Mouse (Mus musculus) liver, embryonic 14.5 days (tissue): ENCODE measurements around the gene Lhfpl3. TPM values are rescaled to one million over a fixed set of nuclear protein-coding genes. Genes with fewer than 3 reads are reported as not detected.
A peak's percentile ranks its signal among the peaks of the same experiment; 100 is the strongest.

Source experiments
- ATAC-seq: fragments of 200-750 bp; cut with Nextera tagmentation; 2 replicates; pipeline ENCODE4 v1.8.0; 2017; ENCODE audit warnings: moderate number of reproducible peaks, mild to moderate bottlenecking, moderate library complexity; ENCODE audit not compliant: insufficient read depth
- DNase-seq, 3 experiments: peaks; one replicate each; pipeline ENCODE4 v3.0.0-alpha.2; 2012 to 2013; ENCODE audit warnings: low read depth in 3 of 3, low spot score in 3 of 3
- H3K27ac ChIP-seq: fragments of 300-500 bp; sonication (generic); 2 replicates; pipeline ENCODE4 v1.5.1; 2014; ENCODE audit warnings: moderate library complexity, mild to moderate bottlenecking, control low read depth, inconsistent platforms
- H3K27me3 ChIP-seq: fragments of 300-500 bp; sonication (generic); 2 replicates; pipeline ENCODE4 v1.6.1; 2014; ENCODE audit warnings: mild to moderate bottlenecking, low read length, moderate library complexity; ENCODE audit not compliant: control insufficient read depth, insufficient read depth
- H3K36me3 ChIP-seq: fragments of 300-500 bp; sonication (generic); replicated peaks from 2 replicates; pipeline ENCODE4 v1.6.1; 2014; ENCODE audit warnings: low read depth; ENCODE audit not compliant: control insufficient read depth, insufficient read depth
- H3K4me1 ChIP-seq, 2 experiments: fragments of 200-500 bp in 1 of 2; fragments of 300-500 bp in 1 of 2; sonication (generic) in 1 of 2; replicated peaks; 2 replicates each; pipeline ENCODE4 v1.6.1; 2012 to 2014; ENCODE audit warnings: antibody characterized with exemption in 1 of 2, inconsistent platforms in 1 of 2, low read length in 1 of 2; ENCODE audit not compliant: control insufficient read depth in 2 of 2, insufficient read depth in 2 of 2
- H3K4me2 ChIP-seq: fragments of 300-500 bp; sonication (generic); 2 replicates; pipeline ENCODE4 v1.6.1; 2014; ENCODE audit warnings: low read depth, mild to moderate bottlenecking, control low read depth, moderate library complexity
- H3K4me3 ChIP-seq, 2 experiments: fragments of 200-500 bp in 1 of 2; fragments of 300-500 bp in 1 of 2; sonication (generic) in 1 of 2; 2 replicates each; pipeline ENCODE4 v1.5.1; 2012 to 2014; ENCODE audit warnings: low read depth in 2 of 2, low read length in 2 of 2, mild to moderate bottlenecking in 2 of 2, control low read depth in 1 of 2, inconsistent platforms in 1 of 2, moderate library complexity in 1 of 2; ENCODE audit not compliant: insufficient read depth in 1 of 2
- H3K9ac ChIP-seq: fragments of 300-500 bp; sonication (generic); replicated peaks from 2 replicates; pipeline ENCODE4 v1.6.1; 2014; ENCODE audit warnings: mild to moderate bottlenecking, control low read depth, moderate library complexity
- H3K9me3 ChIP-seq: fragments of 300-500 bp; sonication (generic); 2 replicates; pipeline ENCODE4 v1.6.1; 2016; ENCODE audit warnings: low read length, mixed read lengths; ENCODE audit not compliant: control insufficient read depth
- CTCF ChIP-seq: IDR thresholded peaks from 2 replicates; pipeline ENCODE4 v1.5.1; 2016; ENCODE audit warnings: antibody characterized with exemption, low read depth, control low read depth
- EP300 ChIP-seq: IDR thresholded peaks from 2 replicates; pipeline ENCODE4 v1.6.1; 2016; ENCODE audit warnings: antibody characterized with exemption, low read depth
- WGBS: fragments of 180-500 bp; shearing (Covaris S2); extraction: QIAGEN DNeasy Blood & Tissue Kit; methylation state at CpG from one replicate; pipeline ENCODE4 v1.1.7; 2014; ENCODE audit not compliant: insufficient replicate concordance; 5-methylcytosine and 5-hydroxymethylcytosine counted together
- polyA plus RNA-seq, 2 experiments: library from polyadenylated mRNA; depleted of rRNA in 1 of 2; stranded (reverse) in 1 of 2; unstranded in 1 of 2; fragments of >200 nt; fragmentation: Nextera tagmentation in 1 of 2; extraction: Ambion mirVana in 1 of 2; gene quantifications; 2 replicates each; pipeline versions ENCODE4 v1.2.1 to v1.2.3; 2012 to 2014

Lhfpl3 gene
- polyA plus RNA-seq, 2 experiments, result 0.01 TPM; not detected in 1

DNA sequence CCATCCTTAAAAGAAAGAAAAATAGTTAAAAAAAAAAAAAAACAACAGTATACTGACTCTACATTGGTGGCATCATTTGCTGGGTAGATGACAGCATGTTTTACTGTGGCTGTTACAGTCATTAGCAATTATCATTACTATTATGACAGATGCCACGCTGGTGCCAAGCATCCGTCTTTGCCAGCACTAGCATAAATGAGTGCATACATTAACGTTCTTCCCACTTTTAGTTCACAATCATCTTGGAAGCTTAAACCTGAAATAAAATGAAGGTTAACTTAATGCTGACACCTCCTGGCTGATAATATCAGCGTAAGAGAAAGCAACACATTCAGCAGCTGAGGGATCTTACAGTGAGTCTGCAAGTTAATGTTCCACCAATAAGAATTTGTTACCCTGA is 451.0 kb downstream of the Lhfpl3 start:
- H3K27me3 ChIP-seq, result no peaks in the 10 kb centered on the region
- WGBS, result 66% methylated on average over 4 of the region's 4 CpGs
- no peaks in the 10 kb centered on the region for H3K9me3 ChIP-seq
- no peak overlapping the region for H3K4me2 ChIP-seq
- H3K27ac ChIP-seq, result no peak overlapping the region
- ATAC-seq, result no peak
- no peak overlapping the region for H3K4me3 ChIP-seq
- TF ChIP-seq EP300 (no peak), CTCF (no peak)
- H3K4me1 ChIP-seq, result no peaks in the 10 kb centered on the region
- DNase-seq, result no peak
- H3K9ac ChIP-seq, result no peak overlapping the region
- no peaks in the 10 kb centered on the region for H3K36me3 ChIP-seq

- no peak for DNase-seq
- Histone ChIP-seq H3K9me3 (no peaks in the 10 kb centered on the region), H3K36me3 (no peaks in the 10 kb centered on the region), H3K9ac (no peak overlapping the region), H3K27ac (no peak overlapping the region), H3K4me3 (no peak overlapping the region), H3K4me1 (no peaks in the 10 kb centered on the region), H3K27me3 (no peaks in the 10 kb centered on the region), H3K4me2 (no peak overlapping the region)
- 55% methylated on average over 5 of the region's 5 CpGs for WGBS
- no peak for ATAC-seq
- no peak for TF ChIP-seq EP300
- no peak for TF ChIP-seq CTCF
These were observed 467.2 kb downstream of the Lhfpl3 start for GRCm38 (mm10) chr5:23213086-23213485.

DNA sequence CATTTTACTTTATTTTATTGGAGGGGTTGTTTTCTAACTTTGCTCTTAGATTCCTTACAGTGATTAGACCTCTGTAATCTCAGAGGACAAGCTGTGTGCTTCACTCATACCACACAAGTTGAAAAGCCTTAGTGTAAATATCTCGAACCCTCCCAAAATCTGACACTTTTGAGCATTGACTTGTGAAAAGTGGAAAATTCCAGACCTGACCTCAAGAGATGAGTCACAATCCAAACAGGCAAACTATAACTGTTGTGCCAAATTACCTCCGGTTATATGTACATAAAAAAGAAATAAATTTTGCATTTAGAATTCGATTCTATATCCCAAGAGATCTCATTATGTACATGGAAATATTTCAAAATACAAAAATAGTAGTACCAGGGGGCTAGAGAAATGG is 468.8 kb downstream of the Lhfpl3 start:
- WGBS, result 58% methylated on average over 3 of the region's 3 CpGs
- Histone ChIP-seq H3K27me3 (no peaks in the 10 kb centered on the region), H3K27ac (no peak overlapping the region), H3K4me3 (no peak overlapping the region), H3K9me3 (no peaks in the 10 kb centered on the region), H3K9ac (no peak overlapping the region), H3K36me3 (no peaks in the 10 kb centered on the region), H3K4me2 (no peak overlapping the region), H3K4me1 (no peaks in the 10 kb centered on the region)
- no peak for TF ChIP-seq EP300
- TF ChIP-seq CTCF, result no peak
- no peak for DNase-seq
- ATAC-seq, result no peak

- no peaks in the 10 kb centered on the region for H3K36me3 ChIP-seq
- H3K9ac ChIP-seq, result no peak overlapping the region
- no peak for ATAC-seq
- H3K4me3 ChIP-seq, result no peak overlapping the region
- no peak for DNase-seq
- H3K9me3 ChIP-seq, result no peaks in the 10 kb centered on the region
- no peak for TF ChIP-seq CTCF
- no peak for TF ChIP-seq EP300
- no peaks in the 10 kb centered on the region for H3K4me1 ChIP-seq
- 54% methylated on average over 1 of the region's 1 CpGs for WGBS
- no peak overlapping the region for H3K4me2 ChIP-seq
- no peak overlapping the region for H3K27ac ChIP-seq
- no peaks in the 10 kb centered on the region for H3K27me3 ChIP-seq
These were observed 473.8 kb downstream of the Lhfpl3 start for GRCm38 (mm10) chr5:23219655-23220054.

- Histone ChIP-seq H3K4me2 (peak overlapping the region; percentile 2; the same call in 1 of the 2 replicates), H3K27me3 (no peaks in the 10 kb centered on the region), H3K27ac (no peak overlapping the region), H3K36me3 (no peaks in the 10 kb centered on the region), H3K4me1 (no peaks in the 10 kb centered on the region), H3K4me3 (no peak overlapping the region), H3K9ac (no peak overlapping the region), H3K9me3 (no peaks in the 10 kb centered on the region)
- peak; percentile 64 for TF ChIP-seq CTCF
- TF ChIP-seq EP300, result no peak
- no peak for ATAC-seq
- 23% methylated on average over 14 of the region's 14 CpGs for WGBS
- DNase-seq, result no peak
These were observed 479.1 kb downstream of the Lhfpl3 start for GRCm38 (mm10) chr5:23224759-23225536.
